Mouse (Mus musculus) CD4-positive naive resting alpha-beta T cell, adult 76 days (primary cell): ENCODE measurements around the gene Usp19. TPM values are rescaled to one million over a fixed set of nuclear protein-coding genes. Genes with fewer than 3 reads are reported as not detected.

Experiments
- total RNA-seq: library from RNA; stranded (reverse); gene quantifications from one replicate; pipeline ENCODE4 v1.2.4, GENCODE M21; 2023

The Usp19 gene
- 325 TPM for total RNA-seq

DNA sequence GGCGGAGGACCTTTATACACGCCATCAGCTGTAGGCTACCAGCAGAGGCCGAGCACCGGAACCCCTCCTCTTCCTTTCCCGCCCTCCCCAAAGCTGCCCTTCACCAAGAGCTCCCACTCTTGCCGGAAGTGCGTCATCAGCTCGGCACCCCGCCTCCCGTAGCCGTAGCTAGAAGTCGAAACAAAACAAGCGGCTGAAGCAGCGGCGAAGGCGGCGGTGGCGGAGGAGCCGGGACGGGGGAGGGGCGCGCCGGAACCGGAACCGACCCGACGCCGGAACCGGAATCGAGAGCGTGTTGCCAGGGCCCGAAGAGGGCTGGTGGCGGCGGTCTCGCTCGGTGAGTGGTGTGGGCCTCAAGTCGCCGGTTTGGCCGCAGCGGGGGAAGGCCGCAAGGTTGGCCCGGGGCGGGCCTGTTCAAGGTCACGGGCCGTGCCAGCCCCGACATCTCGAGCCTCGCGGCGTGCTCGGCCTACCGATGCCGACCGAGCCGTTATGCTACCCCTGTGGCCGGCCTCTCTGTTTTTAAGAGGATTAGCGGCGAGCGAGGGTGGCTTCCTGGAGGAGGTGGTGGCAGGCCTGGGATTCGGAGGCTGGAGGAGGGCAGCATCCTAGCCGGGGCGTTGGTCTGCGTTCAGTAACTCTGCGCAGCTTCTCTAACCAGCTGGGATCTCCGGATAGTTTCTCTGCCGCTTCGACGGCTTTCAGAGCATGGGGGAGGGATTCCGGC lies at the start of gene Usp19:
Gene Usp19, plus strand, starts transcription at position 44 of the 727 bp plus-strand sequence.

DNA sequence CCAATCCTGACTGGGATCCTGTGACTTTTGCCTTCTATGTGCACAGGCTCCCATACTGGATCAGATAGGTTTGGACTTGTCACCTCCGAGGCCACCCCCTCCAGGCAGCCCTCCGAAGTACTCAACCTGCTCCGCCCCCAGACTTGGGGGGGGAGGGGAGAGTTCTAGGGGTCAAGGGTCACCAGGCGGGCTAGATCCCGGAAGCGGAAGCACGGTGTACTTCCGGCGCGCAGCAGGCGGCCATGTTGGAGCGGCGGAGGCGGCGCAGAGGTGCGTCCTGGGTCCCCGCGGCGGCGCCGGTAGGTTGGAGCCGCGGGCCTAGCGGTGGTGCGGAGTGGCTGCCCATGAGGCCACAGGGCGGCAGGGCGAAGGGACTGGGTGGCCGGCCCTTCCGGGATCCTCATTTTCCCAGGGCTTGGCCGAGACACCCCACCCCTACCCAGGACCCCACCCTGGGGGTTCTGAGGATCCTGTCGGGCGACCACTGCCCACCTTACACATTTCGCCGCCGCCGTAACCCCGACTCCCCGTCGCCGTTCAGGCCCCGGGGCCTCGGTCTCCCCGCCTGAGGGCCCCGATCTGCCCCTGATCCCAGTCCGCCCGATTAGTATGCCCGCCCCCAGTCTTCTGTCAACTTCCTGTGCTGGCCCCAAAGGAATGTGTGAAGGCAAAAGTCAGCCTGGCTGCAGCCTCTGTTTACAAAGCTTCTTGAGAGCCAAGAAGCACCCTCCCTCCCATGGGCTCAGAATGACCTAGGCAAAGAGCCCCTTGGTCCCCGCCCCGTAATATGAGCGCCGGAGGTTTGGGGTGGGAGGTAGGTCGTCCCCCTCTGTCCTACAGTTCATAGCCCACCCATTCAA lies 29.9 kb upstream of the Usp19 start, which contains the start of gene Ccdc71:
Gene Ccdc71, plus strand, starts transcription at position 209 of the 860 bp plus-strand sequence.

DNA sequence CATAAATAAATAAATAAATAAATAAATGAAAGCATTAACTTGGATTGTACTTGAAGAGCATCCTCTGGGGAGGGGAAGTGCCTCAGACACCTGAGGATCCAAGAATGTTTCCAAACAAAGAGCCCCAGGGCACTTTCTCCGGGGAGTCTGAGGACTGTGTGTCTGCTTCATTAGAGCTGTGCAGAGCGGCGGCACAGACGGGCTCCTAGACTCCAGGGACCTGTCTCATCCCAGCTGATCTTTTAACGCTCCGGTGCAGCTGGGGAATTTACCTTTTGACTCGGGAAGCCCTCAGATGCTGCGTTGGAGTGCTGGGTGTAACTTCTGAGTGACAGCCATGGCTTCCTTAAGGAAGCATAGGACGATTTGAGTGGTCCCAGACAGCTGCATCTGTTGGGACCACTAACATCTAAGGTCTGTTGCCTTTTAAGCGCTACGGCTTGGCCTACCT lies 29.2 kb upstream of the Usp19 start, which contains the start of gene Klhdc8b:
Gene Klhdc8b, minus strand, starts transcription at position 401 of the 451 bp plus-strand sequence.

DNA sequence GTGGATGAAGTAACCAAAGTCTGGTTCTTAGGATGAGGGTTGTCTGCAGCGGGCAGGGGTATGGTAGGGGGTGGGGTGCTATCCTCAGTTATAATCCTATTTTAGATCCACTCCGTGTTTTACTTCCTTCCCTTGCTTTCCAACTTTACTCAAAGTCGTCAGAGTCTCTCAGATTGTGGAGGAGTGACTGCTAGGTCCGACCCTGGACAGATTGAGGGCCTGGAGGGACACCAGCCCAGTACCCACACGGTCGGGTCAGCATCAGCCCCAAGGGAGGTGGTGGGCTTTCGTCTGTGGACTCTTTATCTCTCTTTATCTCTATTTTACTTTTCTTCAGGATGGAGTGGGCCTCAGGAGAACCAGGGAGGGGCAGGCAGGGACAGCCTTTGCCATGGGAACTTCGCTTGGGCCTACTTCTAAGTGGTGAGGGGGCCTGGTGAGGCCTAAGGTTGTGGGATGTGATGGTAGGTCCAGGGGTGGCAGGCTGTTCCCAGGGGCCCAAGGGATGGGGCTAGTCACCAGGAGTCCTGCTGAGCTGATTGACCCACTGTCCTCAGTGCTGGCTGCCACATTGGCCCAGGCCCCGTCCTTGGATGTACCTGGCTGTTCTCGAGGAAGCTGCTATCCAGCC lies 10.6 kb upstream of the Usp19 start, which contains the start of gene Lamb2:
Gene Lamb2, plus strand, starts transcription at position 16 of the 631 bp plus-strand sequence.

DNA sequence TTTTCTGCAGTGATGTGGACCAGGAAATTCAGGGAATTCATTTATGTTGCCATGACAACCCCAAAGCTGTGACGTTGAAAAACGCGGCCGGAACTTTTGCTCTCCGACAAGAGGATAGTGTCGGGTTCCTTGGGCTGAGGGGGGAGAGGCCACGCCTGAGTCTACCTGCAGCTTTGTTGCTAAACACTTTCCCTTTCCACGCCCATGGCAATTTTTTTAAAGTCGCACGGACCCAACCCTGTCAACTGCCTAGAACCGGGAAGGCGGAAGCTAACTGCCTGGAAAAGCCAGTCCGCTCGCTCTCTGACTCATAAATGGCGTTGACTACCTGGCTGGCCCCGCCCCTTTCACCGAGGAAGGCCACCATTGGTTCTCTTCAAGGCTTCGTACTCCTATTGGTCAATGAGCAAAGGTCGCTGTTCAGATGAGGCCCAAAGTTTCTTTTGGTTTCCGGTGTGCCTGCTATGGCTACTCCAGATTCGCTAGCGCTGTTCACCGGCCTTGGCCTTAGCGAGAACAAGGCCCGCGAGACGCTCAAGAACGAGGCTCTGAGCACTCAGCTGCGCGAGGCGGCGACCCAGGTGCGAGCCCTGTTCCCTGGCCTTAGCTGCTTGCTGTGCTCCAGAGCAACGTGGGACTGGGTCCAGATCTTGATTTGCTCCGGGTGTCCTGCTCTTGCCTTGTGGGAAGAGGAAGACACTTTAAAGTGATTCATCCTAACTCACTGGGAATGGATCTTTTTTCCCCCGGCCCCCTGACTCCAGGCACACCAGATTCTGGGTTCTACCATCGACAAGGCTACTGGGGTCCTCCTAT lies 17.4 kb downstream of the Usp19 start, which contains the start of gene Qars:
Gene Qars, plus strand, starts transcription at position 88 of the 816 bp plus-strand sequence.

DNA sequence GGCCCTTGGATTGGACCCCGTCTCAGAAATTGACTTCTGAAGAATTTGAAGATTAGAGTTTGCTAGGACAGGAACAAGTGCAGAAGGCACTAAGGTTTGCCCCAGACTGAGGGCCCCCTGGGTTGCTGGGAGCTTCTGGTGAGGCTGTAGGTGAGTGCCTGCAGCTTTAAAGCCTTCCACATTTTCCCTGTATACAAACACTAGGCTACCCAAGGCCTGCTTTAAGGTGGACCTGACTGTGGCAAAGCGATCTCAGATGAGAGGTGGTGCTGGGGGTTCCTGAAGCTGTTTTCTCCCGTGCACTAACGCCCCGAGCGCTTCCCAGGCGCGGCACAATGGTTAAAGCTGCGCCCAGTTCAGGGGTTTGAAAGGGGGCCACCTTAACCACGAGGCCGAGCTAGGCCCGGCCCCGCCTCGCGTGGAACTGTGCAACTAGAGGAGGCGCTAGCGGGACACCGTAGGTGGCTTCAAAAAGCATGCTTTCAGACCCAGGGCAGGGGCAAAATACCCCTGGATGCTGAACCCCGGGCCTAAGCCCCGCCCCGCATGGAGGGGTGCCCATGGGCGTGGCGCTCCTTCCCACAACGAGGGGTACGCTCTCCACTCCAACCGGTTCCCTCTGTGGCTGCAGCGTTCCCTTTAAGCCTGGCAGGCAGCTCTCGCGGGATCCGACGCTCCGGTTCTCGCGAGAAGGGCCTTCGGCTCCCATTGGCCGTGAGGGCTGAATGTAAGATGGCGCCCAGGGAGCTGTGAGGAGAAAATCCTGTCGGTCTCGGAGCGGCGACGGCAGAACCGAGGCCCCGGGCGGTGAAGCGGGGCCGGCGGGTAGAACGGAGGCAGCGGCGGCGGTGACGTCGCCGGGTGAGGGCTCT lies 26.2 kb downstream of the Usp19 start, which contains the start of gene Qrich1:
Gene Qrich1, plus strand, starts transcription at position 427 of the 872 bp plus-strand sequence.

Other genes starting within 250 kb of the Usp19 start
- 21.3 TPM for gene Dag1, start 226.6 kb upstream of the Usp19 start, total RNA-seq
- 2.4 TPM for gene Nicn1, start 200.2 kb upstream of the Usp19 start, total RNA-seq
- gene Amt, start 193.7 kb upstream of the Usp19 start, total RNA-seq, result 1.4 TPM
- 371 TPM for gene Rhoa, start 184.5 kb upstream of the Usp19 start, total RNA-seq
- 7.6 TPM for gene Tcta, start 184.4 kb upstream of the Usp19 start, total RNA-seq
- 164 TPM for gene Gpx1, start 151.7 kb upstream of the Usp19 start, total RNA-seq
- 142 TPM for gene Usp4, start 142.7 kb upstream of the Usp19 start, total RNA-seq
- 4.2 TPM for gene 1700102P08Rik, start 97.8 kb upstream of the Usp19 start, total RNA-seq
- not detected for gene Ccdc36, start 62.1 kb upstream of the Usp19 start, total RNA-seq
- not detected for gene BC048562, start 54.1 kb upstream of the Usp19 start, total RNA-seq
- gene Ccdc71, start 30.1 kb upstream of the Usp19 start, total RNA-seq, result 24.7 TPM
- gene Klhdc8b, start 29.0 kb upstream of the Usp19 start, total RNA-seq, result 5.7 TPM
- 0.59 TPM for gene Lamb2, start 10.9 kb upstream of the Usp19 start, total RNA-seq
- gene Qars, start 17.1 kb downstream of the Usp19 start, total RNA-seq, result 200 TPM
- 248 TPM for gene Qrich1, start 26.2 kb downstream of the Usp19 start, total RNA-seq
- gene Impdh2, start 69.7 kb downstream of the Usp19 start, total RNA-seq, result 155 TPM
- 24.1 TPM for gene Ndufaf3, start 76.8 kb downstream of the Usp19 start, total RNA-seq
- gene Dalrd3, start 79.3 kb downstream of the Usp19 start, total RNA-seq, result 51.5 TPM
- 26.5 TPM for gene Wdr6, start 88.1 kb downstream of the Usp19 start, total RNA-seq
- 11.1 TPM for gene P4htm, start 107.1 kb downstream of the Usp19 start, total RNA-seq
- gene Arih2, start 158.8 kb downstream of the Usp19 start, total RNA-seq, result 191 TPM
- 19.5 TPM for gene Slc25a20, start 171.5 kb downstream of the Usp19 start, total RNA-seq
- 9.5 TPM for gene Prkar2a, start 198.7 kb downstream of the Usp19 start, total RNA-seq